Mouse (Mus musculus) inflammation-experienced regulatory T-cells (primary cell): Measurements from ENCODE around the gene Fads1. TPM values are rescaled to one million over a fixed set of nuclear protein-coding genes. Genes with fewer than 3 reads are reported as not detected.

Experiments
- polyA plus RNA-seq, 2 experiments: library from polyadenylated mRNA; unstranded; fragments of 100-300 nt; shearing (Covaris generic); gene quantifications; one replicate each; pipeline ENCODE4 v1.2.1; 2017

Fads1 gene
- 10 to 100 TPM; 13.1 to 14.9 TPM for polyA plus RNA-seq

DNA sequence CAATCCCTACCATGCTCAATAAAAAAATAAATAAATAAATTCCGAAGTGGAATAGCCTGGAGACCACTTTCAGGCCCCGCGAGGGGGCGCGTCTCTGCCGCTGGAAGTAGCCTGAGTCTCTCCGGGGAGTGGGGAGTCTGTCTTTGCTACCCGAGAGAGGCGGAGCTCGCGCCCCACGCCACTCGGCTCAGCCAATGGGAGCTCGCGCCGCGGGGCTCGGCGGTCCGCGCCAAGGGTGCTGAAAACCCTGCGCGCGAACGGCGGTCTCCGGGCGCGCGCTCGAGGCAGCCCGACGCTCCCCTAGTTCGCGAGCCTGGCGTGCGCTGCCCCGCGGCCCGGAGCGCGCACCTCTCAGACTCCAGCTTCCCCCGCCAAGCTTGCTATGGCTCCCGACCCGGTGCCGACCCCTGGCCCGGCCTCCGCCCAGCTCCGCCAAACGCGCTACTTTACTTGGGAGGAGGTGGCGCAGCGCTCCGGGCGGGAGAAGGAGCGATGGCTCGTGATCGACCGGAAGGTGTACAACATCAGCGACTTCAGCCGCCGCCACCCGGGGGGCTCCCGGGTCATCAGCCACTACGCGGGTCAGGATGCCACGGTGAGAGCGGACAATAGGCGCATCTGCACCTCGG, at the start of gene Fads1:
Gene Fads1, plus strand, starts transcription at position 219 of the 629 bp plus-strand sequence.

GRCm38 (mm10) chr19:10203848-10204615, 21.3 kb downstream of the Fads1 start, which contains the start of the genes Tmem258 and Fen1:
Tmem258 (plus strand) TSS chr19:10204014.
Fen1 (minus strand) TSS chr19:10204169.

DNA sequence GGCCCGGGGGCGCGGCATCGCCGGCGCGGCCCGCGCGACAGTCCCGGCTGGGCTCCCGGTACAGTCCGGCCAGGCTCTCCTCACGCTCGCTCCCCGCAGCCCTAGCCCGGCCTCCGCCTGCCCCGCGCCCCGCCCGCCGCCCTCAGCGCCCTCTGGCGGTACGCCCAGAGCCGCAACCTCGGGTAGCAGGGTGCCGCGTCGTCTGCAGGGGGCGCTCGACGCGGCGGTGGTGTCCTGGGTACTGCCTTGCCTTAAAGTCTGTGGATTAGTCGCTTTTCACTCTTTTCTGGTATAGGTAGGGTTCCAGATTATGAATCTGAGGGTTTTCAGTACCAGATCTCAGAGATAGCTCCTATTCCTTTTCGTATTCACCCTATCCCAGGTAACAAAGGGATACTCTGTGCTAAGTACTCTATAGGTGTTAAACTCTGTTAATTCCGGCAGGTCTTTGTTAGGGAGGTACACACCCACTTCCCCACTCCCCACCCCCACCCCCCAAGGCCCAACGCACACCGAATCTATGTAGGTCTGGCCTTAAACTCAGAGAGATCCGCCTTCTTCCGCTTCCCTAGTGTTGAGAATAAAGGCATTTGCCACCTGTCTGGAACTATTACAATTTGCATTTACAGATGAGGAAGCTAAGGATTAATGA, 58.1 kb downstream of the Fads1 start, which contains the start of gene Myrf:
Gene Myrf, minus strand, starts transcription at position 95 of the 652 bp plus-strand sequence.

Other genes starting within 250 kb of the Fads1 start
- 1,000 to 10,000 TPM; 2,093 to 2,421 TPM for gene Fth1, start 202.3 kb upstream of the Fads1 start, polyA plus RNA-seq
- under 1 TPM in 1 of 2 experiments, not detected in 1; 0.33 TPM for gene Best1, start 181.3 kb upstream of the Fads1 start, polyA plus RNA-seq
- gene Rab3il1, start 181.2 kb upstream of the Fads1 start, polyA plus RNA-seq = under 1 TPM; 0.27 to 0.37 TPM
- gene Fads3, start 141.3 kb upstream of the Fads1 start, polyA plus RNA-seq = under 1 TPM in 1 of 2 experiments, not detected in 1; 0.75 TPM
- gene Fads2, start 81.1 kb upstream of the Fads1 start, polyA plus RNA-seq = 1 to 10 TPM in 1 of 2 experiments, under 1 TPM in 1; 0.33 to 1.3 TPM
- 100 to 1,000 TPM; 254 to 276 TPM for gene Tmem258, start 21.1 kb downstream of the Fads1 start, polyA plus RNA-seq
- gene Fen1, start 21.3 kb downstream of the Fads1 start, polyA plus RNA-seq = 10 to 100 TPM; 19.2 to 34.8 TPM
- 1 to 10 TPM in 1 of 2 experiments, under 1 TPM in 1; 0.19 to 2.5 TPM for gene Myrf, start 57.9 kb downstream of the Fads1 start, polyA plus RNA-seq
- gene Dagla, start 122.0 kb downstream of the Fads1 start, polyA plus RNA-seq = under 1 TPM; 0.12 to 0.26 TPM
- under 1 TPM; 0.25 to 0.94 TPM for gene Syt7, start 206.2 kb downstream of the Fads1 start, polyA plus RNA-seq